Mouse (Mus musculus) heart, embryonic 12.5 days (tissue): ENCODE measurements around the gene Crocc. TPM values are rescaled to one million over a fixed set of nuclear protein-coding genes. Genes with fewer than 3 reads are reported as not detected.
A peak's percentile ranks its signal among the peaks of the same experiment; 100 is the strongest.

ENCODE experiments used
- ATAC-seq: fragments of 200-750 bp; cut with Nextera tagmentation; 2 replicates; pipeline ENCODE4 v1.8.0; 2017; ENCODE audit warnings: moderate TSS enrichment, moderate library complexity; ENCODE audit not compliant: insufficient number of reproducible peaks, low FRiP score
- H3K27ac ChIP-seq: fragments of 300-500 bp; sonication (generic); 2 replicates; pipeline ENCODE4 v1.5.1; 2016; ENCODE audit warnings: mild to moderate bottlenecking, moderate library complexity; ENCODE audit not compliant: poor library complexity, severe bottlenecking
- H3K27me3 ChIP-seq: fragments of 300-500 bp; sonication (generic); replicated peaks from 2 replicates; pipeline ENCODE4 v1.6.1; 2016; ENCODE audit warnings: mild to moderate bottlenecking, moderate library complexity
- H3K36me3 ChIP-seq: fragments of 300-500 bp; sonication (generic); 2 replicates; pipeline ENCODE4 v1.6.1; 2016; ENCODE audit warnings: mild to moderate bottlenecking, moderate library complexity
- H3K4me1 ChIP-seq: fragments of 300-500 bp; sonication (generic); replicated peaks from 2 replicates; pipeline ENCODE4 v1.6.1; 2016; ENCODE audit warnings: mild to moderate bottlenecking
- H3K4me2 ChIP-seq: fragments of 300-500 bp; sonication (generic); 2 replicates; pipeline ENCODE4 v1.6.1; 2016; ENCODE audit warnings: mild to moderate bottlenecking, moderate library complexity
- H3K4me3 ChIP-seq: fragments of 300-500 bp; sonication (generic); 2 replicates; pipeline ENCODE4 v1.5.1; 2016; ENCODE audit warnings: mild to moderate bottlenecking
- H3K9ac ChIP-seq: fragments of 300-500 bp; sonication (generic); 2 replicates; pipeline ENCODE4 v1.6.1; 2016; ENCODE audit warnings: mild to moderate bottlenecking, moderate library complexity
- H3K9me3 ChIP-seq: fragments of 300-500 bp; sonication (generic); replicated peaks from 2 replicates; pipeline ENCODE4 v1.6.1; 2016; ENCODE audit warnings: mild to moderate bottlenecking, moderate library complexity
- WGBS: fragments of 180-500 bp; shearing (Covaris S2); methylation state at CpG from one replicate; pipeline ENCODE4 v1.1.7; 2016; 5-methylcytosine and 5-hydroxymethylcytosine counted together
- polyA plus RNA-seq: library from polyadenylated mRNA; unstranded; fragments of >200 nt; fragmentation: Nextera tagmentation; extraction: Ambion mirVana; gene quantifications from 2 replicates; pipeline ENCODE4 v1.2.1, GENCODE M21; 2016

Gene Crocc
- polyA plus RNA-seq, 1 experiment from 2014 or later = 6.3 TPM

DNA sequence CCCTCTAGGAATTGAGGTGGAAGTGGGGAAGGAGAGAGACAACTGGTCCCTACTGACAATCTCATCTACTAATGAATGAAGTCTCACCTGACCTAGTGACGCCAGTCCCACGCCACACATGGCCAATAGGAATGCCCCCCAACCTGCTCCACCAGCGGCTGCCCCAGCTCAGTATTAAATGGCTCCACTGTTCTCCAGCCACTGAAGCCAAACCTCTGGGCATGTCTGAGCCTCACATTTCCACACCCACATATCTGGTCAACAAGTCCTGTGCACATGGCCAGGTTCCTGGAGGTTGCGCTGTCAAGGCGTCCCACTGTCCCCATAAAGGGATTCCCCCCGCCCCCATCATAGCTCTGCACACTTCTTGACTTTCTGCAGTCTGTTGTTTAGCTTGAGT lies 75.8 kb downstream of the Crocc start:
- Histone ChIP-seq H3K9me3 (peaks cover 10% of the 10 kb centered on the region), H3K27ac (no peak overlapping the region), H3K4me2 (no peak overlapping the region), H3K4me1 (peaks cover 33% of the 10 kb centered on the region), H3K4me3 (no peak overlapping the region), H3K36me3 (peaks cover 10% of the 10 kb centered on the region), H3K9ac (no peak overlapping the region), H3K27me3 (no peaks in the 10 kb centered on the region)
- ATAC-seq = no peak
- WGBS = 86% methylated on average over 6 of the region's 6 CpGs

DNA sequence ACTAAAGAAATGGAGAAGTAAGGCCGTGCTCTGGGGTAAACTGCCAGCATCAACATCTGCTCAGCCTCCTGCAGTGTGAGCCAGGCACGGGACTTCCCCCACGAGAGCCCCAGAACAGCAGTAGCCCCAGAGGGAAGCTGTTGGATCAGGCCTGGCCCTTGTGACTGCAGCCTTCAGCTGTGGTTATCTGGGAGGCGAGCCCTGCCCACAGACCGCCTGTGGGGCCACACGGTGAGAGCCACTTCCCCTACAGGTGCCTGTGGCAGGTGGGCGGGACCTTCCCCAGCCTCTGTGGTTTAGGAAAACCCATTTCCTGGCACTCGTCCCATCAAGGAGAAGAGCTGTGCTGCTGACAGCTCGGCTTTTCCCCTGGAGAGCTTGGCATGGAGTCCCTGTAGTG lies 76.9 kb downstream of the Crocc start:
- Histone ChIP-seq H3K27me3 (no peaks in the 10 kb centered on the region), H3K4me2 (no peak overlapping the region), H3K27ac (no peak overlapping the region), H3K9ac (0 out of 2 replicates have a peak overlapping the region, but pooled peaks have one; percentile 0), H3K9me3 (peaks cover 10% of the 10 kb centered on the region), H3K4me3 (no peak overlapping the region), H3K4me1 (peaks cover 26% of the 10 kb centered on the region), H3K36me3 (peaks cover 21% of the 10 kb centered on the region)
- ATAC-seq = no peak
- 9% methylated on average over 9 of the region's 9 CpGs for WGBS

DNA sequence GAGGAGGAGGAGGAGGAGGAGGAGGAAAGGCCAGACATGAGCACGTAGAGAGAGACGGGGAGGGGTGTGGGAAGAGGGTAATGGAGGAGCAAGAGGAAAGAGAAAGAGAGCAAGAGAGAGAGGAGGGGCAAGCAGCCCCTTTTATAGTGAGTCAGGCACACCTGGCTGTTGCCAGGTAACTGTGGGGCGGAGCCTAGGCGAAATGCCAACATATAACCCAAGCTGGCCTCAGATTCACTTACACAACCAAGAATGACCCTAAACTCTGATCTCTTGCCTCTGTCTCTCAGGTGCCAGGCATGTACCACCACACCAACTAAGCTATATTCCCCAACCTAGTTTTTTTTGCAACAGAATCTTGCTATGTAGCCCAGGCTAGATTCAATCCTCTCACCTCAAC lies 77.5 kb downstream of the Crocc start:
- Histone ChIP-seq H3K9ac (no peak overlapping the region), H3K36me3 (peaks cover 28% of the 10 kb centered on the region)
- no peak for ATAC-seq

DNA sequence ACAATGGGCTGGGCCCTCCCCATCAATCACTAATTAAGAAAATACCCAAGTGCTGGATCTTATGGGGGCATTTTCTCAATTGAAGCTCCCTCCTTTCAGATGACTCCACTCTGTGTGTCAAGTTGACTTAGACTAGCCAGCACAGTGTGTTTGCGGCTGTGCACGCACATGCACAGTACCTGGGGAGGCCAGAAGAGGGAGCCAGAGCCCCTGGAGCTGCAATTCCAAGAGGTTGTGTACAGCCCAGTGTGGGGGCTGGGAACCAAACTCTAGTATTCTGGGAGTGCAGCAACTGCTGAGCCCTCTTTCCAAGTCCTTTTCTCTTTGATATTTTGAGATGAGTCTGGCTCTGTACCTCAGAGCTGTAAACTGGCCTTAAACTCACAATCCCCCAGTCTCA lies 78.7 kb downstream of the Crocc start:
- H3K4me2 ChIP-seq = no peak overlapping the region
- H3K9ac ChIP-seq = no peak overlapping the region
- no peak for ATAC-seq
- no peaks in the 10 kb centered on the region for H3K27me3 ChIP-seq
- no peak overlapping the region for H3K27ac ChIP-seq
- peaks cover 40% of the 10 kb centered on the region for H3K36me3 ChIP-seq
- 83% methylated on average over 2 of the region's 2 CpGs for WGBS
- H3K9me3 ChIP-seq = peaks cover 10% of the 10 kb centered on the region
- H3K4me1 ChIP-seq = peaks cover 14% of the 10 kb centered on the region
- H3K4me3 ChIP-seq = no peak overlapping the region

More for the DNA sequence above, 77.5 kb downstream of the Crocc start:
- Histone ChIP-seq H3K9me3 (peaks cover 10% of the 10 kb centered on the region), H3K4me3 (no peak overlapping the region), H3K4me2 (no peak overlapping the region), H3K27ac (no peak overlapping the region), H3K4me1 (peaks cover 21% of the 10 kb centered on the region), H3K27me3 (no peaks in the 10 kb centered on the region)
- 69% methylated on average over 4 of the region's 4 CpGs for WGBS

DNA sequence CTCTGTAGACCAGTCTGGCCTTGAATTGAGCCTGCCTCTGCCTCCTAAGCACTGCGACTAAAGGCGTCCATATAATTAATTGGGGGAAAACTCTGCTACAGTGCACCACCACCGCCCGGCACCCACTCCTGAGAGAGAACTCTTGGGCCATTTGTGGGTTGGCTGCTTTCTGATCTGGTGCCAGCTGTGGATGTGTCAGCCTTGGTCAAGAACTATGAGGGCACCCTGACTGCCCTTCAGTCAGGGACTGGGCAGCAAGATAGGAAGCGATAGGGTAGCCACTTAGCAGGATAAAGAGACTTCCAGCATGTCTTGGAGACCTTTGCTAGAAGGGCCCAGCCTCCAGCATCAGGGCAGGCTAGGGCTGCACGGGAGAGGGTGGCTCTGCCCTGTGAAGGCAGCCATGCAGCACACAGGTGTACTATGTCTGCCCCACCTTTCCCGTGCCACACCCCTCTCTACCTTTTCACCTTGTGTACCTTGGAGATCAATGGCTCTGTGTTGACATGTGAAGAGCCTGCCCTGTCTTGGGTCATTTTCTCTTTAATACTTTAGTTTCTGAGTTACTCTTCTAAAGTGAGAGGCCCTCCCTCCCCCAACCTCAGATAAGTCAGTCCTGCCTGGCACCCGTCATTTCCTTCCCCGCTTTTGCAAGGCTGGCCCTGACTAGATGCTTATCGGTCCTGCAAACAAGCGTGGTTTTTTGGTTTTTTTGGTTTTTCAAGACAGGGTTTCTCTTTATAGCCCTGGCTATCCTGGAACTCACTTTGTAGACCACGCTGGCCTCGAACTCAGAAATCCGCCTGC lies 82.3 kb downstream of the Crocc start:
- no peak for ATAC-seq
- Histone ChIP-seq H3K4me2 (no peak overlapping the region), H3K4me3 (no peak overlapping the region), H3K4me1 (peaks cover 2% of the 10 kb centered on the region; the same call in 1 of the 2 replicates), H3K36me3 (peaks cover 75% of the 10 kb centered on the region), H3K9me3 (peaks cover 10% of the 10 kb centered on the region), H3K27me3 (no peaks in the 10 kb centered on the region), H3K9ac (no peak overlapping the region), H3K27ac (no peak overlapping the region)
- 82% methylated on average over 14 of the region's 14 CpGs for WGBS

DNA sequence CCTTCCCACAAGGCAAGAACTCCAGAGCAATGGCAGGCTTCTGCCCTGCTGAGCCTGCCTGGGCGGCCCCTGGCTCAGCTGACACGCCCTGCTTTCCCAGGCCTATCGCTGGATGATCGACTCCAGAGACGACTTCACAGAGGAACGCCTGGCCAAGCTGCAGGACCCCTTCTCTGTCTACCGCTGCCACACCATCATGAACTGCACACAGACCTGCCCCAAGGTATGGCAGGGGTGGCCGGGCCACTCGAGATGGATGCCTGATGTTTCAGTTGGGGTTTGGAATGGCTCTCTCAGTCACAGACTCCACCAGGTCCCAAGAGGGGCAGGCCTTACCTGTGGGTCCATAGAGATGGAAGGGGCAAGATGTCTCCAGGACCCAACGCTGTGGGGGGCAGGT lies 83.1 kb downstream of the Crocc start:
- 75% methylated on average over 10 of the region's 10 CpGs for WGBS
- H3K9me3 ChIP-seq = peaks cover 10% of the 10 kb centered on the region
- no peaks in the 10 kb centered on the region for H3K4me1 ChIP-seq
- no peak overlapping the region for H3K9ac ChIP-seq
- H3K27me3 ChIP-seq = no peaks in the 10 kb centered on the region
- H3K27ac ChIP-seq = no peak overlapping the region
- no peak overlapping the region for H3K4me2 ChIP-seq
- no peak overlapping the region for H3K4me3 ChIP-seq
- no peak for ATAC-seq
- peaks cover 83% of the 10 kb centered on the region for H3K36me3 ChIP-seq

DNA sequence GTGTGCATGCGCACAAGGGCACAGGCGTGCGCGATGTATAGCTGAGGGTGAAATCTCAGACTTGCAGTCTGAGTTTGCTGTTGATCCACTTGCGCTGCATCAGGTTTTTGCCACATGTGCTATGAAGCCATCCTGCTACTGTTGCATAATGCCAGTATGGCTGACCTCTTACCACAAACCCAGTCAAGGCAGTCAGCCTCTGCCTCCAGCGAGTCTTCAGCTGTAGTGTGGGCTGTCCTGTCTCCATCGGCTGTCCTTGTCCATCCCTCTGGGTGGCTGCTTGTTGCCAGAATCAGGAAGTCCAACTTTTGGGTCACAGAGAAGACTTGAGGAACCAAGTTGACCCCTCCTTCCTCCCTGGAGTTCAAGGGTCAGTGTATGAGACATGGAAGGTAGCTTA lies 85.0 kb downstream of the Crocc start:
- Histone ChIP-seq H3K27ac (no peak overlapping the region), H3K9ac (no peak overlapping the region), H3K4me2 (no peak overlapping the region), H3K4me3 (no peak overlapping the region), H3K4me1 (no peaks in the 10 kb centered on the region), H3K27me3 (no peaks in the 10 kb centered on the region), H3K9me3 (no peaks in the 10 kb centered on the region), H3K36me3 (peaks cover 99% of the 10 kb centered on the region)
- no peak for ATAC-seq
- 93% methylated on average over 7 of the region's 7 CpGs for WGBS

DNA sequence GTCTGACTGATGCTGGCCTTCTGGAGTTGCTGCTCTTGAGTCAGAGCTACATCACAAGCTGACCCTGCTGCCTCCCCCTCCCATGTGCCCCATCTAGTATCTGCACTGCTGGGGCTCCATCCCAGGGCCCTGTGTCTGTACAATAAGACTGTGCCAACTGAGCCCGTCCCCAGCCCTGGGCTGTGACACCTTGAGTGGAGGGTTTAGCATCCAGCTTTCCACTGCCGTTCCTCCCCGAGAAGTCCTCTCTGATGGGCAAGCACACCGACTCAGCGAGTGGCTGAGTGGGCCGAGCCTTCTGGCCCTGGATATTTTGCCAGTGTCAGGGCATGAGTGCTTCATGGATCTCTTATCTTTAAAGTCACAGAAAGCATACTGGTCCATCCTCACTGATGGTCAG lies 85.9 kb downstream of the Crocc start:
- H3K4me2 ChIP-seq = no peak overlapping the region
- no peak for ATAC-seq
- H3K9me3 ChIP-seq = no peaks in the 10 kb centered on the region
- no peaks in the 10 kb centered on the region for H3K4me1 ChIP-seq
- H3K4me3 ChIP-seq = no peak overlapping the region
- no peak overlapping the region for H3K27ac ChIP-seq
- no peak overlapping the region for H3K9ac ChIP-seq
- WGBS = 93% methylated on average over 6 of the region's 6 CpGs
- H3K27me3 ChIP-seq = no peaks in the 10 kb centered on the region
- peaks cover 99% of the 10 kb centered on the region for H3K36me3 ChIP-seq

DNA sequence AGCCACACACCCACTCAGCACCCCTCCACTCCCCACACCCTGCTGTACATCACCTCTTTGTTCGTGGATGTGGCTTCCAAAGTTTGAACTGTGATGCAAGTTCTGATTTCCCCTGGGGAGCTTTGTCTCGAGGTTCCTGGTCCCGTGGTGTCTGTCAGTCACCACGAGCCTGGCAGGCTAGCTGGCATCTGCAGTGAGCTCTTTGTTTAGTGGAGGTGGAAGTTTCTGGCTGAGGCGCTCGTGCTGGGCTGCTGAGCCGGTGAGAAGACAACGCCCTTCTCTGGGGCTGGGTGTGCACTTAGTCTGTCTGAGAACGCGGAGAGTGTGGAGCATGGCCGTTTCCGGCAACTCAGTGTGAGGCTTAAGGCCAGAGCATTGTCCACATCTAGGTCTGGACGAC lies 88.7 kb downstream of the Crocc start:
- no peak overlapping the region for H3K27ac ChIP-seq
- H3K9me3 ChIP-seq = no peaks in the 10 kb centered on the region
- WGBS = 86% methylated on average over 13 of the region's 13 CpGs
- no peaks in the 10 kb centered on the region for H3K27me3 ChIP-seq
- peaks cover 97% of the 10 kb centered on the region for H3K36me3 ChIP-seq
- no peak for ATAC-seq
- no peak overlapping the region for H3K4me2 ChIP-seq
- H3K9ac ChIP-seq = no peak overlapping the region
- H3K4me3 ChIP-seq = no peak overlapping the region
- no peaks in the 10 kb centered on the region for H3K4me1 ChIP-seq

DNA sequence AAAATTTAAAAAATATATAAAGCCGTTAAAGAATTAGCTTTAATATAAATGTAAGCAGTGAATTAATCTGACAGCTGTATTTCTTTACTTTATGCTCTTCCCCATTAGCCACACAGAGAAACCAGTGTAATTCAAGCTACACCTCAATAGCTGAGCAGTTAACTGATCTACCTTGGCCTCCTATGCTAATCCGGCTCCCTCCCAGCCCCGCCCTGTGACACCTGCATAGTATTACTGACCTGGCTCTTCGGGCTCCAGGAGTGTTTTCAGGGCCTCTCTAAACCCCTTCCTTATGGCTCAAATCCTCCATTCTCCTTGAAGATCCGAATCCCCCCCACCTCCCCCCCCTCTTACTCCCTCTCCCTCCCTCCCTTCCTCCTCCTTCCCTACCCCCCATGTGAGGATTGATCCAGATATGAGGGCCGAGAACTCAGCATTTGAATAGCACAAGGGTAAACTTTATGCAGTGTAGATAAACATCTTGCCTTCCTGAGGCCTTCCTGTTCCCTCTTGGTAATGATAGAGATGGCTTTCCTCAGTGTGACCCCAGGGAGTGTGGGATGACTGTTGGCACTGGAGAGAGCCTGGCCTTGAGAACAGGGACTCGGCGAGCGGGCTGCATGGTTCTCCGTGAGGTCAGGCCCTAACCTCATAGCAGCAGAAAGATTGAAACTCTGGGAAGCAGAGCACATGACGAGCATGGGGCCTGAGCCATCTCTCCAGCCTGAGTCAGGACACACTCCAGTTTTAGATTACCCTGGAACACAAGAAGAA lies 92.8 kb downstream of the Crocc start:
- Histone ChIP-seq H3K4me3 (no peak overlapping the region), H3K27ac (no peak overlapping the region), H3K4me1 (peaks cover 13% of the 10 kb centered on the region), H3K27me3 (no peaks in the 10 kb centered on the region), H3K9ac (no peak overlapping the region), H3K4me2 (no peak overlapping the region), H3K36me3 (peaks cover 65% of the 10 kb centered on the region), H3K9me3 (no peaks in the 10 kb centered on the region)
- 82% methylated on average over 11 of the region's 11 CpGs for WGBS
- ATAC-seq = no peak
